Mouse (Mus musculus) small intestine, adult 2 months (tissue): ENCODE results near the gene Reep1. TPM values are rescaled to one million over a fixed set of nuclear protein-coding genes. Genes with fewer than 3 reads are reported as not detected.

ENCODE experiments used
- H3K27ac ChIP-seq: fragments of 200-500 bp; 2 replicates; pipeline ENCODE4 v1.5.1; 2012; ENCODE audit warnings: low read depth, low read length, control low read depth, inconsistent platforms; ENCODE audit not compliant: insufficient read depth
- H3K27me3 ChIP-seq: fragments of 200-500 bp; 2 replicates; pipeline ENCODE4 v1.6.1; 2012; ENCODE audit warnings: mild to moderate bottlenecking, moderate library complexity, low read length, inconsistent platforms; ENCODE audit not compliant: control insufficient read depth, insufficient read depth
- H3K36me3 ChIP-seq: fragments of 200-500 bp; 2 replicates; pipeline ENCODE4 v1.6.1; 2012; ENCODE audit warnings: mild to moderate bottlenecking, low read length, control low read depth, inconsistent platforms; ENCODE audit not compliant: control insufficient read depth, insufficient read depth
- H3K4me1 ChIP-seq: fragments of 200-500 bp; 2 replicates; pipeline ENCODE4 v1.6.1; 2012; ENCODE audit warnings: low read length, inconsistent platforms, mixed read lengths; ENCODE audit not compliant: control insufficient read depth, insufficient read depth, insufficient read length
- H3K4me3 ChIP-seq: fragments of 200-500 bp; 2 replicates; pipeline ENCODE4 v1.5.1; 2012; ENCODE audit warnings: low read depth, mild to moderate bottlenecking, control low read depth, inconsistent platforms, low read length, moderate library complexity
- CTCF ChIP-seq: fragments of 200-500 bp; IDR thresholded peaks from 2 replicates; pipeline ENCODE4 v1.5.1; 2012; ENCODE audit warnings: low read depth, mild to moderate bottlenecking, control low read depth, inconsistent platforms, low read length, moderate library complexity, mixed read lengths; ENCODE audit not compliant: insufficient replicate concordance, insufficient read length; ENCODE audit errors: extremely low read depth
- POLR2A ChIP-seq: fragments of 200-500 bp; IDR thresholded peaks from 2 replicates; pipeline ENCODE4 v1.6.1; 2012; ENCODE audit warnings: low read depth, mild to moderate bottlenecking, control low read depth, inconsistent platforms, low read length, moderate library complexity
- WGBS: fragments of 180-500 bp; shearing (Covaris S2); methylation state at CpG from one replicate; pipeline ENCODE4 v1.1.7; 2018; 5-methylcytosine and 5-hydroxymethylcytosine counted together
- polyA plus RNA-seq: library from polyadenylated mRNA; depleted of rRNA; stranded (reverse); fragments of >200 nt; gene quantifications from 2 replicates; pipeline ENCODE4 v1.2.3, GENCODE M21; 2012

Gene Reep1
- polyA plus RNA-seq, 1 experiment, result 0.72 TPM

- Histone ChIP-seq H3K27me3 (no peaks in the 10 kb centered on the region), H3K4me3 (no peak overlapping the region), H3K36me3 (no peaks in the 10 kb centered on the region), H3K4me1 (no peaks in the 10 kb centered on the region), H3K27ac (no peak overlapping the region)
- 87% methylated on average over 5 of the region's 5 CpGs for WGBS
- TF ChIP-seq CTCF, result no peak
- TF ChIP-seq POLR2A, result no peak
Observed at GRCm38 (mm10) chr6:71783165-71783564, 75.8 kb downstream of the Reep1 start.

DNA sequence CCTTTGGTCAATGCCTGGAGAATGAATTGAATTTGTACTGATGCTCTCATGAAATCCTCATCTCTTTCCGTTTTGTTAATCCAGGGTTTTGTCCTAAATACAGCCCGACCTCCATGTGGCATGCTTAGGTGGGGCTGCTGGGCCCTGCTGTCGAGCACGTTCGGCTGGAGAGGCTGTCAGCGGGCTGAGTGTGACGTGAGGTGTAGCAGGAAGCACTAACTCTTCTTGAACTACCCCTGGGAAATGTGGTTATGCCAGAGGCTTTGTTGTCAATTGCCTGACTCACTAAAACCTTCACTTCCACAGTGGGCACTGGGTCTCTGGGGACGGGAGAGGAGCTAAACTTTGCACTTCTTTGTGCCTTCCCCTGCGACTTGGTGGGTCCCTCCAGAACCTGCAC is 81.0 kb downstream of the Reep1 start:
- WGBS, result 78% methylated on average over 9 of the region's 9 CpGs

GRCm38 (mm10) chr6:71791771-71792170 is 84.4 kb downstream of the Reep1 start:
- no peaks in the 10 kb centered on the region for H3K4me1 ChIP-seq
- no peaks in the 10 kb centered on the region for H3K36me3 ChIP-seq
- no peak for TF ChIP-seq CTCF
- no peak for TF ChIP-seq POLR2A
- no peaks in the 10 kb centered on the region; the same call in 1 of the 2 replicates for H3K27me3 ChIP-seq
- 84% methylated on average over 6 of the region's 6 CpGs for WGBS
- no peak overlapping the region for H3K27ac ChIP-seq
- H3K4me3 ChIP-seq, result no peak overlapping the region

More for the DNA sequence above, 81.0 kb downstream of the Reep1 start:
- Histone ChIP-seq H3K4me1 (no peaks in the 10 kb centered on the region), H3K4me3 (no peak overlapping the region), H3K36me3 (no peaks in the 10 kb centered on the region), H3K27ac (no peak overlapping the region), H3K27me3 (no peaks in the 10 kb centered on the region; the same call in 1 of the 2 replicates)
- TF ChIP-seq POLR2A, result no peak

GRCm38 (mm10) chr6:71799391-71799790 is 92.0 kb downstream of the Reep1 start:
- H3K4me1 ChIP-seq, result no peaks in the 10 kb centered on the region

GRCm38 (mm10) chr6:71801011-71801713 is 93.8 kb downstream of the Reep1 start:
- Histone ChIP-seq H3K4me1 (no peaks in the 10 kb centered on the region), H3K27ac (no peak overlapping the region), H3K27me3 (no peaks in the 10 kb centered on the region), H3K36me3 (no peaks in the 10 kb centered on the region), H3K4me3 (no peak overlapping the region)
- WGBS, result 72% methylated on average over 7 of the region's 7 CpGs
- TF ChIP-seq POLR2A, result no peak
- no peak for TF ChIP-seq CTCF

More at GRCm38 (mm10) chr6:71799391-71799790, 92.0 kb downstream of the Reep1 start:
- H3K27me3 ChIP-seq, result no peaks in the 10 kb centered on the region
- no peak overlapping the region for H3K27ac ChIP-seq
- H3K4me3 ChIP-seq, result no peak overlapping the region
- 72% methylated on average over 3 of the region's 3 CpGs for WGBS
- TF ChIP-seq CTCF (no peak), POLR2A (no peak)
- no peaks in the 10 kb centered on the region for H3K36me3 ChIP-seq

GRCm38 (mm10) chr6:71801714-71802094 is 94.3 kb downstream of the Reep1 start:
- TF ChIP-seq CTCF (no peak), POLR2A (no peak)
- no peak overlapping the region for H3K27ac ChIP-seq
- no peaks in the 10 kb centered on the region for H3K27me3 ChIP-seq
- H3K36me3 ChIP-seq, result no peaks in the 10 kb centered on the region
- H3K4me3 ChIP-seq, result no peak overlapping the region
- 81% methylated on average over 10 of the region's 10 CpGs for WGBS
- no peaks in the 10 kb centered on the region for H3K4me1 ChIP-seq

- Histone ChIP-seq H3K4me1 (no peaks in the 10 kb centered on the region), H3K4me3 (no peak overlapping the region), H3K27ac (no peak overlapping the region), H3K27me3 (no peaks in the 10 kb centered on the region), H3K36me3 (no peaks in the 10 kb centered on the region)
- WGBS, result 97% methylated on average over 1 of the region's 1 CpGs
- no peak for TF ChIP-seq CTCF
- TF ChIP-seq POLR2A, result no peak
Observed at GRCm38 (mm10) chr6:71803609-71804008, 96.2 kb downstream of the Reep1 start.
